Mouse (Mus musculus) hindbrain, embryonic 15.5 days (tissue): ENCODE measurements around the gene Zfp36l1. TPM values are rescaled to one million over a fixed set of nuclear protein-coding genes. Genes with fewer than 3 reads are reported as not detected.
A peak's percentile ranks its signal among the peaks of the same experiment; 100 is the strongest.

Source experiments
- ATAC-seq: fragments of 200-750 bp; cut with Nextera tagmentation; 2 replicates; pipeline ENCODE4 v1.8.0; 2017; ENCODE audit warnings: low read depth, moderate number of reproducible peaks, moderate TSS enrichment; ENCODE audit not compliant: low FRiP score
- H3K27ac ChIP-seq: fragments of 300-500 bp; sonication (generic); replicated peaks from 2 replicates; pipeline ENCODE4 v1.5.1; 2015; ENCODE audit warnings: mild to moderate bottlenecking, inconsistent platforms
- H3K27me3 ChIP-seq: fragments of 300-500 bp; sonication (generic); 2 replicates; pipeline ENCODE4 v1.6.1; 2015; ENCODE audit warnings: control low read depth, inconsistent platforms
- H3K36me3 ChIP-seq: fragments of 300-500 bp; sonication (generic); 2 replicates; pipeline ENCODE4 v1.6.1; 2015; ENCODE audit warnings: control low read depth, inconsistent platforms
- H3K4me1 ChIP-seq: fragments of 300-500 bp; sonication (generic); replicated peaks from 2 replicates; pipeline ENCODE4 v1.6.1; 2015; ENCODE audit warnings: control low read depth, inconsistent platforms
- H3K4me2 ChIP-seq: fragments of 300-500 bp; sonication (generic); 2 replicates; pipeline ENCODE4 v1.6.1; 2015; ENCODE audit warnings: moderate library complexity, mild to moderate bottlenecking, inconsistent platforms
- H3K4me3 ChIP-seq: fragments of 300-500 bp; sonication (generic); 2 replicates; pipeline ENCODE4 v1.5.1; 2015; ENCODE audit warnings: mild to moderate bottlenecking, inconsistent platforms
- H3K9ac ChIP-seq: fragments of 300-500 bp; sonication (generic); 2 replicates; pipeline ENCODE4 v1.6.1; 2015; ENCODE audit warnings: inconsistent platforms
- H3K9me3 ChIP-seq: fragments of 300-500 bp; sonication (generic); 2 replicates; pipeline ENCODE4 v1.6.1; 2016; ENCODE audit warnings: control low read depth, inconsistent platforms
- WGBS: fragments of 180-500 bp; shearing (Covaris S2); methylation state at CpG from one replicate; pipeline ENCODE4 v1.1.7; 2015; 5-methylcytosine and 5-hydroxymethylcytosine counted together
- polyA plus RNA-seq: library from polyadenylated mRNA; unstranded; fragments of >200 nt; fragmentation: Nextera tagmentation; extraction: Ambion mirVana; gene quantifications from 2 replicates; pipeline ENCODE4 v1.2.1, GENCODE M21; 2015

Gene Zfp36l1
- polyA plus RNA-seq, 1 experiment from 2014 or later, result 55.4 TPM

DNA sequence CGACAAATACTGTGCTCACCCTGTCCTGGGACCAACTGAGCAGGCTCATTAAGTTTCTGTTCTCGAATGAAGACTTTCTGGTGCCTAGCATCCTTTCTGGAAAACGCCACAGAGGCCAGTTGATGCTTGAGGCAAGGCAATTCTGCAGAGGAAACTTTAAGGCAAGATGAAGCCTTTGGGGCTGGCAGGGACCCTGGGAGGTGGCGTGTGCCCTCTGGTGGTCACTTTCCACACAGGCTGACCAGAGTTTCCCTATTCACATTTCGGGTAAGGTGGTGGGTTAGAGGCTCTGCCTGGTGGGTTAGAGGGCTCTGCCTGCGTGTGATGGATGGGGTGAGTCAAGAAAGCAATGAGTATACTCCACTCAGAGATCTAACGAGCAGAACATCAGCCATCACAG is 28.7 kb upstream of the Zfp36l1 start:
- H3K27me3 ChIP-seq, result no peaks in the 10 kb centered on the region
- H3K9me3 ChIP-seq, result no peaks in the 10 kb centered on the region
- 22% methylated on average over 7 of the region's 7 CpGs for WGBS
- H3K9ac ChIP-seq, result no peak overlapping the region
- no peaks in the 10 kb centered on the region for H3K36me3 ChIP-seq
- no peak overlapping the region for H3K27ac ChIP-seq
- H3K4me3 ChIP-seq, result no peak overlapping the region
- no peak overlapping the region for H3K4me2 ChIP-seq
- H3K4me1 ChIP-seq, result peaks cover 5% of the 10 kb centered on the region; the same call in 1 of the 2 replicates
- peak; percentile 59; the same call in 1 of the 2 replicates for ATAC-seq

GRCm38 (mm10) chr12:80141011-80141410 is 28.2 kb upstream of the Zfp36l1 start:
- Histone ChIP-seq H3K4me3 (no peak overlapping the region), H3K36me3 (no peaks in the 10 kb centered on the region), H3K9me3 (no peaks in the 10 kb centered on the region), H3K4me2 (no peak overlapping the region), H3K9ac (no peak overlapping the region), H3K27ac (no peak overlapping the region), H3K4me1 (peaks cover 6% of the 10 kb centered on the region; the same call in 1 of the 2 replicates), H3K27me3 (no peaks in the 10 kb centered on the region)
- 83% methylated on average over 8 of the region's 8 CpGs for WGBS
- ATAC-seq, result no peak

DNA sequence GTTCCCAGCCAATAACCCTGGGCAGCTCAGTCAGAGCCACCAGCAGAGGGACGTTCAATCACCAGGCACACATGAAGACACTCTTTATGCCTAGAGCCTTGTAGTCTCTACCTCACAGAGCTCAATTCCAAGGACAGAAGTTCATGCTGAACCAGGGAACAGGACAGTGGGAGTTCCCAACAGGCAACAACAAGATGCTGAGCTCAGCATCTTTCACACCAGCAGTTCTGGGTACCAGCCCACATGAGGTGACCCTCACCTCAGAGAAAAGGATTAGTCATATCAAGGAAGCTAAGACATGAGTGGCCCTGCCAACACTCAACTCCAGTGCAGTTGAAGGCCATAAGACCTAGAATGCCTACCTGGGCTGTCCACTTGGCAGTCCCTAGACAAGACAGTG is 24.9 kb upstream of the Zfp36l1 start:
- WGBS, result 55% methylated on average over 1 of the region's 1 CpGs
- no peaks in the 10 kb centered on the region for H3K36me3 ChIP-seq

DNA sequence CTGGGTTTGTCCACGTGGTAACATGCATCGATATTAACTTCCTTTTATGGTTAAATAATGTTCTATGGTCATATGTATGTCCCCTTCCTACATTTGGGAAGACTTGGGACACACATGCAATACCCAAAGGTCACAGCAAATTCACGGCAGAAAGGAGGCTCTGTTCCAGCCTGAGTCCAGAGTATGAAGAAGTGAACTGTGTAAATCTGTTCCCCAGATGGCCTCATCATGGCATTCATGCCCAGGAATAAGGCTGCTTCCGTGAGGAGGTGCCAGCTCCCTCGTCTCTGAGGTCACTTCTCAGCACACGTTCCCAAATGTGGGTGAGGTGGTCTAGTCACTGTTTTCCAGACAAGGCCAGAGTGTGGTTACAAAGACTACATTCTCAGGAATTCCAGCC is 24.4 kb upstream of the Zfp36l1 start:
- WGBS, result 73% methylated on average over 6 of the region's 6 CpGs
- Histone ChIP-seq H3K9me3 (no peaks in the 10 kb centered on the region), H3K9ac (no peak overlapping the region), H3K36me3 (no peaks in the 10 kb centered on the region), H3K27me3 (no peaks in the 10 kb centered on the region), H3K4me2 (no peak overlapping the region), H3K4me3 (no peak overlapping the region), H3K27ac (no peak overlapping the region), H3K4me1 (peaks cover 4% of the 10 kb centered on the region)
- ATAC-seq, result no peak

More for the DNA sequence above, 24.9 kb upstream of the Zfp36l1 start:
- Histone ChIP-seq H3K4me1 (0 out of 2 replicates have a peak, but pooled peaks cover 4% of the 10 kb centered on the region), H3K4me3 (no peak overlapping the region), H3K9ac (no peak overlapping the region), H3K27ac (no peak overlapping the region), H3K9me3 (no peaks in the 10 kb centered on the region), H3K27me3 (no peaks in the 10 kb centered on the region), H3K4me2 (no peak overlapping the region)
- ATAC-seq, result no peak

DNA sequence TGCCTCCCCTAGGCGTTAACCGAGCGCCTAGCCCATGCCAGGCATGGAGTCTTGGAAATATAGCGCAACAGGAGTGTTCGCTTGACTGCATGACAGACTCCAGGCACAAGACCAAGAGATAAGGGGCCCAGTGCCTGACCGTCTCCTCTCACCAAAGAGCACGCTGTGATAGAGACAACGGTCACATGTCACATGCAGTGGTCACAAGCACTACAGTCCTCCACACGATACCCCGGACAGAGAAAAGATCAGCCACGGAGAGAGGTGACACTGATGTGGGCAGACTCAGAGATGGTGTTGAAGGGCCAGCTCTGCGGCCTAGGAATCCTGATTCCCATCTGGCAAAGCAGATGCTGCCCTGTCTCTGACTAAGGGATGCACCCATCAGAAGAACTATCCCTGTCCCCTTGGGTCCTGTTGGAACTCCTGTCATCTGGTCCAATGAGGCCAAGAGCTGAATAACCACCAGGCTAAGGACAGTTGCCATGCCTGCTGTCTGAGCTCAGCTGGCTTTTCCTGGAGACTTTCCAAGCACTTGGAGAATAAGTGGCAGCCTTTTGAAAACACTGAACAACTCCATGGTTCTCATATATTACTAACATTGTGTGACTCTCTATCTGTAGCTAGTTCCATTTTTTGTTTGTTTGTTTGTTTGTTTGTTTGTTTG is 23.6 kb upstream of the Zfp36l1 start:
- ATAC-seq, result no peak
- 0 out of 2 replicates have a peak overlapping the region, but pooled peaks have one; percentile 16 for H3K27ac ChIP-seq
- WGBS, result 89% methylated on average over 12 of the region's 12 CpGs

GRCm38 (mm10) chr12:80135173-80135572 is 22.4 kb upstream of the Zfp36l1 start:
- Histone ChIP-seq H3K27ac (no peak overlapping the region), H3K4me2 (no peak overlapping the region), H3K27me3 (no peaks in the 10 kb centered on the region), H3K4me3 (no peak overlapping the region), H3K9ac (no peak overlapping the region), H3K4me1 (peaks cover 24% of the 10 kb centered on the region), H3K9me3 (no peaks in the 10 kb centered on the region), H3K36me3 (no peaks in the 10 kb centered on the region)
- ATAC-seq, result no peak
- WGBS, result 88% methylated on average over 8 of the region's 8 CpGs

More for the DNA sequence above, 23.6 kb upstream of the Zfp36l1 start:
- Histone ChIP-seq H3K4me3 (no peak overlapping the region), H3K4me1 (peaks cover 13% of the 10 kb centered on the region), H3K27me3 (no peaks in the 10 kb centered on the region), H3K9ac (no peak overlapping the region), H3K9me3 (no peaks in the 10 kb centered on the region), H3K4me2 (no peak overlapping the region), H3K36me3 (no peaks in the 10 kb centered on the region)

DNA sequence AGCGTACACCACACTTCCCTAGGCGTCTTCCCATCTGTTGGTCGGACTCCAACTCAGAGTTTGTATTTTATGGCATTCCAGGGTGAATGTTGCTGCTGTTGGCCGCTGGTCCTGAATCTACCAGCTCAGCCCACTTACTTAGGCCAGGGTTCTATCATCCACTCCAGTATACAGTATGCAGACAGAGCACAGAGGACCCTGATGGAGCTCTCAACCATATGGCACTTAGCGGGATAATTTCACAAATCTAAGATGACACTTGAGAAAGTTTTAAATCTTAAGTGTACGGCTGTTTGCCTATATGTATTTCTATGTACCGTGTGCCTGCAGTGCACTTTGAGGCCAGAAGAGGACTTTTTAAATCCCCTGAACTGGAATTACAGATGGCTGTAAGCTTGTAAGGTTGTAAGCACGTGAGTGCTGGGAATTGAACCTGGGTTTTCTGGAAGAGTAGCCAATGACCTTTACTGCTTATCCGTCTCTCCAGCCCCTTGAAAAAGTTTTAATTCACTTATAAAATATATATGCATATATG is 20.3 kb upstream of the Zfp36l1 start:
- Histone ChIP-seq H3K9me3 (no peaks in the 10 kb centered on the region), H3K27me3 (no peaks in the 10 kb centered on the region), H3K9ac (no peak overlapping the region), H3K36me3 (no peaks in the 10 kb centered on the region), H3K4me2 (peak overlapping the region; percentile 70), H3K27ac (no peak overlapping the region), H3K4me3 (peak overlapping the region; percentile 68), H3K4me1 (peaks cover 35% of the 10 kb centered on the region)
- ATAC-seq, result peak; percentile 35; the same call in 1 of the 2 replicates
- WGBS, result 43% methylated on average over 9 of the region's 9 CpGs

DNA sequence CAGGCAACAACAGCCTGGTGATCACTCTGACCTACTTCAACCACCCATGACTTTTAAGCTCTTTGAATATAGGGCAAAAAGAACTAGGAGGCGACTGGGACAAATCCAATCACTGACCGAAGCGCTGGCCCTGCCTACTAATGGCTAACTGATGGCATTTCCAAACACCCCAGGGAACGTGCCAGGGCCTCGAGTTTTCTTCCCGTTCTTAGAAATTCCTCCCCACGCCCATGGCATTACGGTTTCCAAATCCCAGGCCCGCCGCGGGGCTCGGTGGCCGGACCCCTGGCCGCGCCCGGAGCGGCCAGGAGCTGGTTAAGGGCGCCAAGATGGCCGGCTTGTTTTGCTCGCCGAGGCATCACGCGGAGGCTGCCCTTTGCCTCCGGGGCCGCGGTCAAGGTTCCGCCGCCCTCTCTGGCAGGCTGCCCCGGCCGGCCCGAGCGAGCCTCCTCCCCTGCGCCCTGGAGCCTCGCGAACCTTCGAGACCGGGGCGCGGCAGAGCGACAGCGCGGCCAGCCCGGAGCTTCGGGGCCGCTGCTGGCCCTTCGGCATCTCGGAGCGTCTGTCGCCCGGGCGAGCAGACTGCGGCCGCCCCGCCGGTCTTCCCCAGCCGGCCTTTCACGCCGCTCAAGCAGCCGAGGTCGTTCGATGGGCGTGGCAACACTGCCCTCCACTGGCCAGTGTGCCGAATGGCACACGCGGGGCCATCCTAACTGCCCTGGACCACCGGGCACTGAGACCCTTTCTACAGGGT is 19.6 kb upstream of the Zfp36l1 start:
- under 1% methylated on average over 66 of the region's 66 CpGs for WGBS
- no peaks in the 10 kb centered on the region for H3K9me3 ChIP-seq
- peak overlapping the region; percentile 98 for H3K27ac ChIP-seq
- peak overlapping the region; percentile 68 for H3K4me3 ChIP-seq
- H3K36me3 ChIP-seq, result no peaks in the 10 kb centered on the region
- no peaks in the 10 kb centered on the region for H3K27me3 ChIP-seq
- H3K4me2 ChIP-seq, result peak overlapping the region; percentile 70
- peak overlapping the region; percentile 76 for H3K9ac ChIP-seq
- peaks cover 35% of the 10 kb centered on the region for H3K4me1 ChIP-seq
- peak; percentile 89 for ATAC-seq

DNA sequence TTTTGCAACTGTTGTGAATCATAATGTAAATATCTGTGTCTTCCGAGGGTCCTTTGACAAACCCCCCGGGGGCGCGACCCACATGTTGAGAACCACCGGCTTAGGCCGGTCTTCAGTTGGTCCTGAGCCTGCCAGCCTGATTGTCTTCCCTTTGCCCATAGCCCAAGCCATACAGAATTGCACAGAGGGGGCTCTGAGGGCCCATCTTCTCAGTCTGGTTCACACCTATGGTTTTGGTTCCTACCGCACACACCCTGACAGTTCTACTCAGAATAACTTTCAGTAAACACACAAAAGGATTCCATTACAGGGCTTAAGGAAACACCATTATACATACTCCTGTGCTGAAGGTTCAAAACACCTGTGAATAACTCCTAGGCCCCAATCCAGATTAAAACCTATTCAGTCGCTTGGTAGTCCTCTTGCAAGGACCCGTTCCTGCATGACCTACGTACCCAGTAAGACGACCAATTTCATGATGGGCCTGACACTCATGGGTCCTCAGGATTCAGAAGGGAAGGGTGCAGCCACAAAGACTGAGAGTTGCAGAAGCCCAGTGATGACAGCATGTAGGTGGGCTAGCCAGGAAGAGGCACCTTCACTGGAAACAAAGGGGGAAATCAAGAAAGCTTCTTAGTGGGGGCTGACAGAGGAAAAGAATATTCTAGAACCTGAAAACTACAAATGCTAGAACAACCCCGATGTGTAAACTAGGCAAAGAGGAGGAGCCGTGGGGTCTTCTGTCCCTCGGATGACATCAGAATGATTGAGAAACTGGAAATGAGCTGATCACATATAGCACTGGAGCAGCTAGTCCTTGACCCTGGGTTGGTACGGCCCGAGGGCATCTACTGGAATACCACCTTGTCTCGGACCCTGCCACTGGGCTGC is 18.8 kb upstream of the Zfp36l1 start:
- Histone ChIP-seq H3K27ac (peak overlapping the region; percentile 98), H3K4me2 (peak overlapping the region; percentile 70), H3K27me3 (no peaks in the 10 kb centered on the region), H3K4me1 (peaks cover 35% of the 10 kb centered on the region), H3K4me3 (peak overlapping the region; percentile 68), H3K9ac (peak overlapping the region; percentile 76), H3K9me3 (no peaks in the 10 kb centered on the region), H3K36me3 (no peaks in the 10 kb centered on the region)
- ATAC-seq, result no peak
- 48% methylated on average over 17 of the region's 17 CpGs for WGBS

DNA sequence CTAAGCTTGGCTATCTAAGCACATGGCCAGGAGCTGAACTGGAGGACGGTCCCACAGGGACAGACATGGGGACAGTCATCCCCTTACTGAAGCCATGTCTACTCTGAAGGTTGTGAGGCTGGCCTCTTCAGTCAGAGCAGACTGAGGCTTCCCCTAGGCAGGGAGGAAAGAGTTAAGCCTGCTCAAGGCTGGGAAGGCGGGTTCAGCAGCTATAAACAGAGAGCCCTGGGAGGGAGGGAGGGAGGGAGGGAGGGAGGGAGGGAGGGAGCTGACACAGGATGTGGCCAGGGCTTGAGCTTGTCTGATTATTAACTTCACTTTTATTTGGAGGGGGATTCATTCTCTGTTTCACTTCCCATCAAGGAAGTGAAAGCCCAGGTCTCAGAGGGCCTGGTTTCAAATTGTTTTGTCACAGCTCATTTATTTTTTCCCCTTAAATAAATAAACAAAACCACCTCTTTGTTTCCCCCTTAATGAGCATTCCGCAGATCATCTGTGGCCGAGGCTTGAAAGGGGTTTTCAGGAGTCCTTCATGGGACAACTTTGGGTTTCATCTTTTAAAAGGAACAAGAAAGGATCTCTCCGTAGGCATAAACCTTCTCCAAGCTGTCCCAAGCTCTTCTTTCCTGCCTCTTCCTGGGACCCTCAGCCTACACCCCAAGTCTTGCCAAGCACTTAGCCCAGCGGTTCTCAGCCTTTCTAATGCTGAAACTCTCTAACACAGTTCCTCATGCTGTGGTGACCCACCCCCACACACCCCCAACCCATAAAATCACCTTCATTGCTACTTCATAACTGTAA is 17.9 kb upstream of the Zfp36l1 start:
- Histone ChIP-seq H3K36me3 (no peaks in the 10 kb centered on the region), H3K4me1 (peaks cover 32% of the 10 kb centered on the region), H3K9ac (peak overlapping the region; percentile 24; the same call in 1 of the 2 replicates), H3K4me2 (peak overlapping the region; percentile 70), H3K27ac (peak overlapping the region; percentile 98), H3K4me3 (no peak overlapping the region), H3K9me3 (no peaks in the 10 kb centered on the region), H3K27me3 (no peaks in the 10 kb centered on the region)
- 8% methylated on average over 6 of the region's 6 CpGs for WGBS
- peak; percentile 64; the same call in 1 of the 2 replicates for ATAC-seq

DNA sequence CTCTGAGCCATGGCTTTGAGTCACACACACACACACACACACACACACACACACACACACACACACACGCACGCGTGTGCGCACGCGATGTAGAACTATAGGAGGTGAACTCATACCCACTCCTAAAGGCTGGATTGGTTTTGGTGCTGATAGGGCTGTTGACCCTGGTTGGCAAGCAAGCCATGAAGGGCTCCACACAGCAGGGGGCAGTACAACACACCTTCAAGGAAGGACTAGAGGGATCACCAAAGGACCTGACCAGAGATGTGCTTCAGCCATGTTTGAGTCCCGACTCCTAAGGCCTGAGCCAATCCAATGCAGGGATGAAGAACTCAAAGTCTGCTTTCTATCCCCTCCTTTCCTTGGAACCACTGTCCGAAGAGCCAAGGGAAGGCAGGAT is 16.7 kb upstream of the Zfp36l1 start:
- Histone ChIP-seq H3K36me3 (no peaks in the 10 kb centered on the region), H3K4me3 (no peak overlapping the region), H3K27ac (peak overlapping the region; percentile 48; the same call in 1 of the 2 replicates), H3K27me3 (no peaks in the 10 kb centered on the region), H3K9me3 (no peaks in the 10 kb centered on the region), H3K9ac (no peak overlapping the region), H3K4me1 (peaks cover 35% of the 10 kb centered on the region), H3K4me2 (no peak overlapping the region)
- 95% methylated on average over 8 of the region's 8 CpGs for WGBS
- no peak for ATAC-seq
